Mouse (Mus musculus) gastrocnemius, postnatal 25 days (tissue): Measurements from ENCODE around the gene Map7d2. TPM values are rescaled to one million over a fixed set of nuclear protein-coding genes. Genes with fewer than 3 reads are reported as not detected.

ENCODE experiments used
- DNase-seq: peaks from one replicate; pipeline ENCODE4 v3.0.0; 2022
- total RNA-seq, 2 experiments: library from RNA; stranded (reverse); gene quantifications; 1 replicate in 1 of 2; 2 replicates in 1 of 2; pipeline ENCODE4 v1.2.3; 2021

Gene Map7d2
- total RNA-seq, 2 experiments from 2014 or later: 0.26 to 0.43 TPM

DNA sequence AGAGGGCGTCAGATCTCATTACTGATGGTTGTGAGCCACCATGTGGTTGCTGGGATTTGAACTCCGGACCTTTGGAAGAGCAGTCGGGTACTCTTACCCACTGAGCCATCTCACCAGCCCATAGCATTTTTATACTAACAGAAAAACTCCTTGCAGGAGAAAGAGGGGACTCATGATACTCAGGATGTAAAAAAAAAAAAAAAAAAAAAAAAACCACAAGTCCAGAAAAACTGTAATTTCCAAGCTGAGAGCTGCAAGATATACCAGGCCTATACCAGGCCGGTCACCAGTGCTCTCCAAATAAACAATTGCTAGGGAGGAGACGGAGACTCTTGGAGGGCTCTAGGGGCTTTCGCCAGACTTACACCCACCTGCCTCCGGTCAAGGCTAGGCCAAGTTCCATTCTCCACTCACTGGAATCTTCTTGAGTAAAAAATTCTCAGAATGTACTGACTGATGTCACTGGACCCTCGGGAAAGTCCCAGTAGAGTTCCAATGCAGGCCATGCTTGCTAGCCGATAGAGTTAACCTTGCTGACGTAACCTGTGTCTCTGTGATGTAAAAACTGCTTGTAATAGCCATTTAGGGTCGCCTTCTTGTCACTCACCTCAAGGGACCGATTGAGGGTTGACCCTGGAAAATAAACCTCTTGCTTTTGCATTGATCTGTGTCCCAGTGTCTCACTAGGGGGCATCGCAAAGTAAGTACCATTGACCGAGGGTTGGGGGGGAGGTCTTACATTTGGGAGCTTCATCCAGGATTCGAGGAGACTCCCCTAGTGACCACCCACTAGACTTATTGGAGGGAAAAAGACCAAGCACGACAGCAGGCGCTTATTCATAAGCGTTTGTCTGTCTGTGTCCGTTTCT lies 95.7 kb downstream of the Map7d2 start:
- DNase-seq: no peak

DNA sequence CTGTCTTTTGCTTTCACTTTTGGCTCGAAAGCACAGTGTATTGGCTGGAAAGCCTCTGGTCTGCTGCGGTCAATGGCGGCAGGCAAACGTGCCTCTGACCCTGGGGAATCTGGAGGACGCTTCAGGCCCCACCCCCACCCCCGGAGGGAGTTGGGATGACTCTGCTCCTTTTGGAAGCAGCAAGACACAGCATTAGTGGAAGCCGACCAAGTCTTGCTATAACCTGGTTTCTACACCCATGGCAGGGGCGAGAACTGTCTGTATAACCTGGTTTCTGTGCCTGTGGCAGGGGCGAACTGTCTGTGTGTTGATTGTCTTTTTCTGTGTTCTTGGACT lies 96.3 kb downstream of the Map7d2 start:
- no peak for DNase-seq

DNA sequence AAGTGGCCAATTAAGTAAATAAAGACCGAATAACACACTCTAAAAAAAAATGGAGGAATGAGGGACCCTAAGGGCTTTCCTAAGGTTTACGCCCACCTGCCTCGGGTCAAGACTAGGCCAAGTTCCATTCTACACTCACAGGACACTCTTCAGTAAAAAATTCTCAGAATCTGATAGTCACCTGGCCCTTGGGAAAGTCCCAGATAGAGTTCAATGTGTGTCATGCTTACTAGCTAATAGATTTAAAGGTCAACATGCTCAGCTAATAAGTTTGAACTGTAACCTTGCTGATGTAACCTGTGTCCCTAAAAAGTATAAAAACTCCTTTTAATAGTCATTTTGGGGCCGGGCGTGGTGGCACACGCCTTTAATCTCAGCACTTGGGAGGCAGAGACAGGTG lies 101.2 kb downstream of the Map7d2 start:
- DNase-seq: no peak

DNA sequence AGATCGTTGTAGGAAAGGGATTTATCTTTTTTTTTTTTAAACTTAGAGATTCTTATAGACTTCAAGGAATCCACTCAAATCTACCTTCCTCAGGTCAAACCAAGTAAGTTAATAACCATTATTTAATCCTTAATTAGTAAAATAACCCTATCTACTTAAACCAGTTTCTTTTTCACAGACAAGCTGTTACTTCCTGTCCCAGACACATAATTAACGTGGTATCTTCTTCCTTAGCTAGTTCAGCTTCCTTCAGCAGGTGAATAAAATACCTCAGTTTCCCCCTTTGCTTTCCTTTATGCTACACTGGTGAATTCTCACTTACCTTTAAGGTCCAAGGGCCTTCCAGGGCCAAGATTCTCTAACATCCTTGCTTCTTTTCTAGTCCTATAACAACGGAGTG lies 107.4 kb downstream of the Map7d2 start:
- DNase-seq: no peak

DNA sequence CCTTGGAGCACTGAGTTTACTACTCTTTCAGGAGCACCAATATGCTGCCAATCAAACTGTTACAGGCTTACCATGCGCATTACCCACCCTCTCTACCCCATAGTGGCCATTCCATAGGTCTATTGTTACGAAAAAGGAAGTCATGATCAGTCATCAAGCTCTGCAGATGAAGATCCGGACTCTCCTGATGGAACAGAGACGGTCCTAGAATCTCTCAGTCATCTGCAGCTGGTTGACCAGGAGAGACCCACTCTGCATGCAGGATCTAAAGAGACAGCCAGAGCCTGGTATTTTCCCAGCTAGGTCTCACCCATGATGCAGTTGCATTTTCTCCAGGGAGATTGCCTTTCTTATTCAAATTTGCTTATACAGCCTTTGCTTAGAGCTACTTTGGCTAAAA lies 108.3 kb downstream of the Map7d2 start:
- DNase-seq: no peak

DNA sequence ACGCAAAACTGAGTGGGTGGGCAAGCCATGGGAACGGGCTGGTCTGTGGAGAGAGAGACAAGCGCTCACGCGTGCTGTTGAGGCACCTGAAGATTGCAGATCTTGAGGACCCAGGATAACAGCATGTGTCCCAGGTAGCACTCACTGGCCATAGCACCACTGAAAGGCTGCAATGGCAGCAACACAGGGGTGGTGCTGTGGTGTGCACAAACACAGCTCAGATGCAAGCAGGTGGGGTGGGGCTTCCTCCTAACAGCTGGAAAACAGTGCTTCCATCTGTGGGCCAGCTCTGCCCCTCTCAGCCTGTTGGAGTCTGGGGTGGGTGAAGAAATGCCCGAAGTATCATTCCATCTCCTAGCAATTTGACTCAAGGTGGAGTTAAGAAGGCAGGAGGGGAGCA lies 112.0 kb downstream of the Map7d2 start, which contains the start of gene Bclaf3:
TSS of gene Bclaf3 (plus strand) at position 301 of the 400 bp plus-strand sequence.
- no peak for DNase-seq

DNA sequence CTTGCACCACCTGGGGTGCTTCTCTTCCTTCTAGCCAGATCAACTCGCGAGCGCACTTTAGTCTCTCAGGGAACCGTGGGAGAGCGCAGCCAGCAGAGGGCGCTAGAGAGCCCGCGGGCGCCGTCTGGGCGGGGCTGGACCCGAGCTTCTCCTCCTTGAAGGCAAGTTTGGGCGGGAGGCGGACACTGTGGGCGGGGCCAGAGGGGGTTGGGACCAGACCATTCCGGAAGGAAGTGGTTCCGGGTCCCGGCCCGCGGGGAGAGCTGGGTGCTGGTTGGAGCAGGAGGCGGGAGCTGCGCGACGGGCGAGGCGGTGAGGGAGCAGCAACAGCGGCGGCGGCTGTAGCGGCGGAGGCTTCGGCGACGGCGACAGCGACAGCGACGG lies 118.0 kb downstream of the Map7d2 start:
- peak; percentile 96 for DNase-seq

DNA sequence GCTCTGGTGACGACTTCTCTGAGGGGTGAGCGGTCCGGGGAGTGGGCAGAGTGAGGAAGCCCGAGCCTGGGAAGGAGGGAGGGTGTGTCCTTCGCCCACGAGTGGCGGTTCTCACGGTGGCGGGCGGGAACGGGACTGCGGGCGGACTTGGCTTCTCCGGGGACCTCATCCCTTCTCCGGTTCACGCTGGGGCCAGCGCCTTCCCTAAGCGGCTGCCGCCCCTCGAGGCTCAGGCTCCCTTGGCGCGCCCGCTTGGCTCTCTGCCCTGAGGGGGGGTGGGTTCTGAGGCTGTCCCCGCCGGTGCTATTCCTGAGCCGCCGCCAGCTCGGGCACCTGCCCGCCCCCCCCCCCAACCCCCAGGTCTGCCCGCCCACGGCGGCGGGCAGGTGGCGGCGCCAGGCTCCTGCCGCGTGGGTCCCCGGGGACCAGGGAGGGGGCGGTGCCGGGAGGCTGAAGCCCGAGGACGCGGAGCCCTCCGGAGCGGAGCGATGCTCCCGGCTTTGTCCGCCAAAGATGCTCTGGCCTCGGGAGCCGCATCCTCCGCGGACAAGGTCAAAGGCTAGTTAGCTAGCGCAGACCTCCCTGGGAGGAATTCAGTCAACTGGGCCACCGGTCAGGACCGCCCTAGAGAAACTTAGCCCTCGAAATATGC lies 118.6 kb downstream of the Map7d2 start:
- peak; percentile 8 for DNase-seq

DNA sequence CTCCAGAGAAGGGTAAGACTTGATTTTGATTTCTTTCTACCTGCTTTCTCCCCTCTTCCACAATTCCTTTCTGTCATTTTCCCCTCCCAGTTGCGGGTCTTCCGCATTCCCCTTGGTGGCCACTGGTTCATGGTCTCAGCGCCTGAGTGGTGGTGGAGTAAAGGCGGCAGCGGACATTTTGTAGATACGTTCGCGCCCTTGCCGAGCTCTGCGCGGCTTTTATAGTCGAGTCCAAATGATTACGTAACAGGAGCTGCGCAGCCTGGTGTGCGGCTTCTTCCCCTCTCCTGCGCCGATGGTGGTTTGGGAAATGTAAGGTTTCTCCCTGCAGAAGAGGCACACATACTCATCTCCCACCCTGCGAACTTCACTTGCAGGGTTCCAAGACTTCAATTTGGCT lies 127.6 kb downstream of the Map7d2 start:
- DNase-seq: no peak

DNA sequence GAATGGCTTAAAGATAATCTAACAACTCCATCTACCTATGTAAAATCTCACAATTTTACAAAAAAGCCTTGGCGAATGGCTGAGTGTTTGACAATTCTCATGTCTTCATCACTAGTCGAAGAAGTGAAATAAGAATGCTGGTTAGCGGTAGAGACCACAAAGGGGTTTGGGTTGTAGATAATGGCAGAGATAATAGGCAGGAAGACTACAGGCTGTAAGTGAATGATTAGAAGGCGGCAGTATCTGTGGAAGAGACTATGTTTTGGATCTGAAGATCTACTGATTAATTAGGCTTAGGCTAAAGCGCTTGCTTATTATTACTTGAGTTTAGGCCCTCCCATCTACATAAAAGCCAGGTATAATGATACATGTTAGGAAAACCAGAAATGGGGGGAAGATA lies 132.7 kb downstream of the Map7d2 start:
- DNase-seq: no peak

Other genes with a start within 250 kb of the Map7d2 start
- 10 to 100 TPM; 55.3 to 73.1 TPM for gene Rps6ka3, start 204.3 kb upstream of the Map7d2 start, total RNA-seq
- 10 to 100 TPM; 76.0 to 76.2 TPM for gene Eif1ax, start 42.4 kb upstream of the Map7d2 start, total RNA-seq
- 1 to 10 TPM; 1.7 to 1.8 TPM for gene Bclaf3, start 112.1 kb downstream of the Map7d2 start, total RNA-seq
- gene Sh3kbp1, start 212.7 kb downstream of the Map7d2 start, total RNA-seq: 10 to 100 TPM; 23.7 to 36.2 TPM